In genomic region chr6:34371700-34372351, GRCm38 (mm10) we compare ENCODE assay signal across 8 mouse cellular contexts. TPM values are rescaled to one million over a fixed set of nuclear protein-coding genes. Genes with fewer than 3 reads are reported as not detected.
DNase-seq lines count a peak whose midpoint lies in the region; ATAC-seq lines count a peak whose summit lies in the region.

No protein-coding gene starts in this region.

- DNase-seq in A20 (ENCODE audit: low read depth, low spot score), result peak; percentile 93
- peak; percentile 81 to 82 for DNase-seq in adrenal gland, postnatal 36 days
- DNase-seq in heart, adult 8-10 months (ENCODE audit: low spot score), result peak; percentile 79
- peak; percentile 59 to 88 for DNase-seq in kidney, adult 8-10 months
- peak; percentile 38 to 82 for DNase-seq in spleen, adult 18-20 months

- peak overlapping the region; percentile 47 for H3K4me2 ChIP-seq in embryonic facial prominence, embryonic 13.5 days
- H3K4me2 ChIP-seq in limb, embryonic 13.5 days (replicated peaks), result peak overlapping the region; percentile 48
- H3K4me2 ChIP-seq in midbrain, embryonic 15.5 days, result peak overlapping the region; percentile 33

- no peak; the same call in 1 of the 2 replicates for ATAC-seq in embryonic facial prominence, embryonic 13.5 days (ENCODE audit: insufficient number of reproducible peaks, insufficient read depth, low FRiP score, low TSS enrichment, low read depth)
- no peak for ATAC-seq in limb, embryonic 13.5 days (ENCODE audit: low FRiP score, low read depth)
- ATAC-seq in midbrain, embryonic 15.5 days (replicated peaks), result 0 out of 2 replicates have a peak, but pooled peaks have one; percentile 27

- 0 out of 2 replicates have a peak, but pooled peaks cover 3% of the 10 kb centered on the region for H3K4me1 ChIP-seq in embryonic facial prominence, embryonic 13.5 days
- H3K4me1 ChIP-seq in limb, embryonic 13.5 days, result peaks cover 5% of the 10 kb centered on the region; the same call in 1 of the 2 replicates
- peaks cover 5% of the 10 kb centered on the region; the same call in 1 of the 2 replicates for H3K4me1 ChIP-seq in midbrain, embryonic 15.5 days

- no peaks in the 10 kb centered on the region for H3K36me3 ChIP-seq in embryonic facial prominence, embryonic 13.5 days
- no peaks in the 10 kb centered on the region for H3K36me3 ChIP-seq in limb, embryonic 13.5 days
- H3K36me3 ChIP-seq in midbrain, embryonic 15.5 days (replicated peaks), result no peaks in the 10 kb centered on the region

- no peaks in the 10 kb centered on the region for H3K9me3 ChIP-seq in embryonic facial prominence, embryonic 13.5 days
- H3K9me3 ChIP-seq in limb, embryonic 13.5 days, result no peaks in the 10 kb centered on the region
- H3K9me3 ChIP-seq in midbrain, embryonic 15.5 days, result no peaks in the 10 kb centered on the region

- 0 out of 2 replicates have a peak overlapping the region, but pooled peaks have one; percentile 13 for H3K4me3 ChIP-seq in embryonic facial prominence, embryonic 13.5 days
- no peak overlapping the region for H3K4me3 ChIP-seq in limb, embryonic 13.5 days
- no peak overlapping the region for H3K4me3 ChIP-seq in midbrain, embryonic 15.5 days

- peak overlapping the region; percentile 36; the same call in 1 of the 2 replicates for H3K9ac ChIP-seq in embryonic facial prominence, embryonic 13.5 days
- H3K9ac ChIP-seq in limb, embryonic 13.5 days, result no peak overlapping the region
- no peak overlapping the region for H3K9ac ChIP-seq in midbrain, embryonic 15.5 days

- 23% methylated on average over 18 of the region's 18 CpGs for WGBS in embryonic facial prominence, embryonic 13.5 days
- WGBS in limb, embryonic 13.5 days, result 23% methylated on average over 18 of the region's 18 CpGs
- WGBS in midbrain, embryonic 15.5 days, result 24% methylated on average over 18 of the region's 18 CpGs

- no peak overlapping the region for H3K27ac ChIP-seq in embryonic facial prominence, embryonic 13.5 days
- no peak overlapping the region for H3K27ac ChIP-seq in limb, embryonic 13.5 days
- no peak overlapping the region for H3K27ac ChIP-seq in midbrain, embryonic 15.5 days

- H3K27me3 ChIP-seq in embryonic facial prominence, embryonic 13.5 days, result no peaks in the 10 kb centered on the region
- no peaks in the 10 kb centered on the region for H3K27me3 ChIP-seq in limb, embryonic 13.5 days
- no peaks in the 10 kb centered on the region for H3K27me3 ChIP-seq in midbrain, embryonic 15.5 days (replicated peaks)

RNA-seq across cellular contexts. Expression of gene Akr1b10, which starts 12.2 kb away (rescaled TPM):
- total RNA-seq in adrenal gland, postnatal 36 days (2021), result 100 to 1,000 TPM; 142 to 220 TPM
- polyA plus RNA-seq in embryonic facial prominence, embryonic 13.5 days (2015; fragmentation: Nextera tagmentation; extraction: Ambion mirVana), result 13.2 and 13.5 TPM in 2 replicates
- 10 to 100 TPM; 69.6 to 81.5 (median 73.7) TPM for total RNA-seq in heart, adult 8-10 months (2022)
- polyA plus RNA-seq in limb, embryonic 13.5 days (2015; fragmentation: Nextera tagmentation; extraction: Ambion mirVana), result 11.2 and 12.1 TPM in 2 replicates
- 9.4 and 10.0 TPM in 2 replicates for polyA plus RNA-seq in midbrain, embryonic 15.5 days (2015; fragmentation: Nextera tagmentation; extraction: Ambion mirVana)

RNA-seq across cellular contexts. Expression of gene Akr1b8, which starts 17.9 kb away (rescaled TPM):
- total RNA-seq in adrenal gland, postnatal 36 days (2021), result 100 to 1,000 TPM; 233 to 373 TPM
- polyA plus RNA-seq in embryonic facial prominence, embryonic 13.5 days (2015; fragmentation: Nextera tagmentation; extraction: Ambion mirVana), result 12.7 and 18.9 TPM in 2 replicates
- 1 to 10 TPM; 3.7 to 4.6 (median 3.9) TPM for total RNA-seq in heart, adult 8-10 months (2022)
- polyA plus RNA-seq in limb, embryonic 13.5 days (2015; fragmentation: Nextera tagmentation; extraction: Ambion mirVana), result 9.0 and 10.0 TPM in 2 replicates
- polyA plus RNA-seq in midbrain, embryonic 15.5 days (2015; fragmentation: Nextera tagmentation; extraction: Ambion mirVana), result 2.6 TPM in 2 replicates

RNA-seq across cellular contexts. Expression of gene Akr1b7, which starts 40.3 kb away (rescaled TPM):
- 1,000 to 10,000 TPM; 2,443 to 8,516 TPM for total RNA-seq in adrenal gland, postnatal 36 days (2021)
- polyA plus RNA-seq in embryonic facial prominence, embryonic 13.5 days (2015; fragmentation: Nextera tagmentation; extraction: Ambion mirVana), result 0.41 TPM in 1 of 2 replicates, not detected in the other
- total RNA-seq in heart, adult 8-10 months (2022), result under 1 TPM in 1 of 4 experiments, not detected in 3; 0.22 TPM
- polyA plus RNA-seq in limb, embryonic 13.5 days (2015; fragmentation: Nextera tagmentation; extraction: Ambion mirVana), result 0.14 TPM in 1 of 2 replicates, not detected in the other
- 0.13 TPM in 1 of 2 replicates, not detected in the other for polyA plus RNA-seq in midbrain, embryonic 15.5 days (2015; fragmentation: Nextera tagmentation; extraction: Ambion mirVana)

RNA-seq across cellular contexts. Expression of gene Akr1b3, which starts 54.5 kb away (rescaled TPM):
- total RNA-seq in adrenal gland, postnatal 36 days (2021), result 100 to 1,000 TPM; 324 to 405 TPM
- polyA plus RNA-seq in embryonic facial prominence, embryonic 13.5 days (2015; fragmentation: Nextera tagmentation; extraction: Ambion mirVana), result 150 and 189 TPM in 2 replicates
- 100 to 1,000 TPM; 272 to 373 (median 320) TPM for total RNA-seq in heart, adult 8-10 months (2022)
- 196 and 199 TPM in 2 replicates for polyA plus RNA-seq in limb, embryonic 13.5 days (2015; fragmentation: Nextera tagmentation; extraction: Ambion mirVana)
- 102 and 111 TPM in 2 replicates for polyA plus RNA-seq in midbrain, embryonic 15.5 days (2015; fragmentation: Nextera tagmentation; extraction: Ambion mirVana)
